Mouse (Mus musculus) forebrain, embryonic 14.5 days (tissue): ENCODE data around the gene Haao. TPM values are rescaled to one million over a fixed set of nuclear protein-coding genes. Genes with fewer than 3 reads are reported as not detected.

Experiments used
- ATAC-seq: fragments of 200-750 bp; cut with Nextera tagmentation; 2 replicates; pipeline ENCODE4 v1.8.0; 2017; ENCODE audit warnings: mild to moderate bottlenecking, moderate library complexity
- DNase-seq: peaks from one replicate; pipeline ENCODE4 v3.0.0-alpha.2; 2015; ENCODE audit warnings: low spot score
- H3K27ac ChIP-seq: fragments of 300-500 bp; sonication (generic); 2 replicates; pipeline ENCODE4 v1.5.1; 2014; ENCODE audit warnings: low read depth, mild to moderate bottlenecking, control low read depth, low read length, moderate library complexity
- H3K27me3 ChIP-seq: fragments of 300-500 bp; sonication (generic); replicated peaks from 2 replicates; pipeline ENCODE4 v1.6.1; 2014; ENCODE audit warnings: low read length, control low read depth, mixed read lengths; ENCODE audit not compliant: control insufficient read depth, insufficient read depth
- H3K36me3 ChIP-seq: fragments of 300-500 bp; sonication (generic); 2 replicates; pipeline ENCODE4 v1.6.1; 2014; ENCODE audit warnings: low read length, control low read depth; ENCODE audit not compliant: control insufficient read depth, insufficient read depth
- H3K4me1 ChIP-seq: fragments of 300-500 bp; sonication (generic); 2 replicates; pipeline ENCODE4 v1.6.1; 2014; ENCODE audit warnings: antibody characterized with exemption, low read length, control low read depth; ENCODE audit not compliant: control insufficient read depth, insufficient read depth
- H3K4me2 ChIP-seq: fragments of 300-500 bp; sonication (generic); 2 replicates; pipeline ENCODE4 v1.6.1; 2014; ENCODE audit warnings: mild to moderate bottlenecking, control low read depth, low read length
- H3K4me3 ChIP-seq: fragments of 300-500 bp; sonication (generic); 2 replicates; pipeline ENCODE4 v1.5.1; 2014; ENCODE audit warnings: low read depth, low read length, control low read depth
- H3K9ac ChIP-seq: fragments of 300-500 bp; sonication (generic); 2 replicates; pipeline ENCODE4 v1.6.1; 2014; ENCODE audit warnings: mild to moderate bottlenecking, low read length, control low read depth, moderate library complexity
- H3K9me3 ChIP-seq: fragments of 300-500 bp; sonication (generic); replicated peaks from 2 replicates; pipeline ENCODE4 v1.6.1; 2016; ENCODE audit warnings: low read length, control low read depth, mixed read lengths; ENCODE audit not compliant: control insufficient read depth
- WGBS: fragments of 180-500 bp; shearing (Covaris S2); extraction: QIAGEN DNeasy Blood & Tissue Kit; methylation state at CpG from one replicate; pipeline ENCODE4 v1.1.7; 2014; 5-methylcytosine and 5-hydroxymethylcytosine counted together
- polyA plus RNA-seq: library from polyadenylated mRNA; unstranded; fragments of >200 nt; fragmentation: Nextera tagmentation; extraction: Ambion mirVana; gene quantifications from 2 replicates; pipeline ENCODE4 v1.2.1, GENCODE M21; 2014

Gene Haao
- polyA plus RNA-seq, 1 experiment from 2014 or later, result 0.53 TPM

DNA sequence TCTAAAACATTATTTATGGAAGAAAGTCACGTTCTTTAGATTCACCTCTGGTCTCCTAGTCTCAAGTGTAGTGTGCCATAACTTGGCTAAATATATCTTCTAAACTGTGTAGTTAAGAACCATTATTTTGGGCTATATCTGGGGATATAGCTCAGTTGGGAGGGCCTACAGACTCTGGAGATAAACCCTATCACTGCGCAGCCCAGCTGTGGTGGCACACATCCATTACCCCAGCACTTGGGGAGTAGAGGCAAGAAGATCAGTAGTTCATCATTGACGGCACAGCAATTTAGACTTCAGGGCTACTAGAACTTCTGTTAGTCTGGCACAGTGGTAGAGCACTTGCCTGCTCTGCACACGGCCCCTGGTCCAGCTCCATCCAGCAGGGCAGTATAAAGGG is 34.7 kb downstream of the Haao start:
- no peak overlapping the region for H3K4me3 ChIP-seq
- ATAC-seq, result no peak
- H3K9ac ChIP-seq, result no peak overlapping the region
- no peak for DNase-seq
- 97% methylated on average over 4 of the region's 4 CpGs for WGBS
- H3K4me1 ChIP-seq, result no peaks in the 10 kb centered on the region
- no peak overlapping the region for H3K4me2 ChIP-seq
- H3K36me3 ChIP-seq, result no peaks in the 10 kb centered on the region
- no peak overlapping the region for H3K27ac ChIP-seq
- no peaks in the 10 kb centered on the region for H3K9me3 ChIP-seq
- H3K27me3 ChIP-seq, result no peaks in the 10 kb centered on the region

DNA sequence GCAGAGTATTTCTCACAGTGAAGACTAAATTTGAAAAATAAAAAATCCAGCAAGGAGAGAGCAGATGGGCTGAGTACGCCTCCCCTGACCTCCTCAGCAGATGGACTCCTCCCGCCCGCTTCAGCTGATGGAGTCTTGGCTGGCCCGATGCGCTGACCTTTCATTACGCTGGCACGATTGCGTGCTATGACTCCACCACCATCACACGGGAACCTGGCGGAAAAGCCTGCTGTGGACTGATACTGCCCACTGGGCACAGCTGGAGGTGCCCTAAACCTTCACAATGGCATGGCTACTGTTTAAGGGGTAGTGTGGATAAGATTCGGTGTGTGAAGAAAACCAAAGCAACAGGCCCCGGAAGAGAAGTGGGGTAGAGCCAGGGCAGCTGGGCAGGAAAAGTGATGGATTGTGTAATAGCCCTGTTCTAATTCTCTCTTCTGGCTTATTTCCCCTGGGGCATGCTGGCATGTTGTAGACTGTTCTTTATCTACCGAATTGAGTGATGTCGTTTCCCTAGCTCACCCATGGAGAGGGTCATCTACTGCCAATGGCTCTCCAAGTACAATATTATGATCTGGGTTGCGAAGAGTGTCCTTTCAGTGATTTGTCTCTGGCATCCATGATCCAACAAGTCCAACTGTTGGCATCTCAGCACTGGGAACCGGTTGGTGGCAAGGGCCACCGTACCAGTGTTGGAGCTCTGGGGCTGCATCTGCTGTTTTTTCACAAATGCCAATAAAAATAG is 35.4 kb downstream of the Haao start:
- H3K4me1 ChIP-seq, result no peaks in the 10 kb centered on the region
- no peak overlapping the region for H3K4me3 ChIP-seq
- no peak overlapping the region for H3K9ac ChIP-seq
- H3K27me3 ChIP-seq, result no peaks in the 10 kb centered on the region
- H3K27ac ChIP-seq, result no peak overlapping the region
- no peak for ATAC-seq
- WGBS, result 91% methylated on average over 17 of the region's 17 CpGs
- no peak overlapping the region for H3K4me2 ChIP-seq
- no peaks in the 10 kb centered on the region for H3K9me3 ChIP-seq
- DNase-seq, result no peak
- 0 out of 2 replicates have a peak, but pooled peaks cover under 1% of the 10 kb centered on the region for H3K36me3 ChIP-seq

- ATAC-seq (no peak), DNase-seq (no peak)
- Histone ChIP-seq H3K4me1 (no peaks in the 10 kb centered on the region), H3K4me3 (no peak overlapping the region), H3K27ac (no peak overlapping the region), H3K27me3 (no peaks in the 10 kb centered on the region), H3K9ac (no peak overlapping the region), H3K36me3 (peaks cover 10% of the 10 kb centered on the region; the same call in 1 of the 2 replicates), H3K4me2 (no peak overlapping the region), H3K9me3 (no peaks in the 10 kb centered on the region)
- WGBS, result 94% methylated on average over 5 of the region's 5 CpGs
These were observed 37.5 kb downstream of the Haao start for GRCm38 (mm10) chr17:83810285-83810684.

GRCm38 (mm10) chr17:83809197-83809829 is 38.5 kb downstream of the Haao start:
- Histone ChIP-seq H3K4me1 (no peaks in the 10 kb centered on the region), H3K4me2 (no peak overlapping the region), H3K27ac (no peak overlapping the region), H3K9ac (no peak overlapping the region), H3K36me3 (peaks cover 17% of the 10 kb centered on the region; the same call in 1 of the 2 replicates), H3K9me3 (no peaks in the 10 kb centered on the region), H3K27me3 (no peaks in the 10 kb centered on the region), H3K4me3 (no peak overlapping the region)
- no peak for DNase-seq
- ATAC-seq, result no peak
- 88% methylated on average over 17 of the region's 17 CpGs for WGBS

DNA sequence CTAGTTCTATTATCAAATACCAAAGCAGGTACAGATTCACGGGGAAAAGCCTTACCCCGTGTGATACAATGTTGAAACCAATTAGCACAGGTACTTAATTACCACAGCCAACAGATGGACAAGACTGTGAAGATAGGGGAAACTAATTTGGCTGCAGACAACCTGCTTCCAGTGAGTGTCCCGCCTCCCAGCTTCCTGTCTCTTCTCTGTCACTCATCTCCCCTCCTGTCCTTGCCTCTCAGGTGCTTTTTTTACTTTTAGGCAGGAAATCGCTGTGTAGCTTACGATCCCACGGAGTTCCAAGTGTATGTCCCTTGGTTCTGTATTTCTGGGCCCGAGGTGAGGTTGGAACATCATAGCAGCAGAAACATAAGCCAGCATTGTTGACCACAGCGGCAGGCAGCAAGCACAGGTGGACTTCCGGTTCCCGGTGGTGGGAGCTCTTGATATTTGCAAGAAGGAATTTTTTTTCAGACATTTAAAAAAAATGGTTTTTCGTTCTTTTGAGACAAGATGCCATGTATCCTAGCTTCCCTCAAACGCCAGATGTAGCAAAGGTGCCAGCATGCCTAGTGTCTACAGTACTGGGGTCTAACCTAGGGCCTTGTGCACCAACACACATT is 39.2 kb downstream of the Haao start:
- DNase-seq (no peak), ATAC-seq (no peak)
- 88% methylated on average over 12 of the region's 12 CpGs for WGBS
- Histone ChIP-seq H3K36me3 (peaks cover 17% of the 10 kb centered on the region; the same call in 1 of the 2 replicates), H3K4me1 (no peaks in the 10 kb centered on the region), H3K9ac (no peak overlapping the region), H3K27me3 (no peaks in the 10 kb centered on the region), H3K4me2 (no peak overlapping the region), H3K9me3 (no peaks in the 10 kb centered on the region), H3K4me3 (no peak overlapping the region), H3K27ac (no peak overlapping the region)

DNA sequence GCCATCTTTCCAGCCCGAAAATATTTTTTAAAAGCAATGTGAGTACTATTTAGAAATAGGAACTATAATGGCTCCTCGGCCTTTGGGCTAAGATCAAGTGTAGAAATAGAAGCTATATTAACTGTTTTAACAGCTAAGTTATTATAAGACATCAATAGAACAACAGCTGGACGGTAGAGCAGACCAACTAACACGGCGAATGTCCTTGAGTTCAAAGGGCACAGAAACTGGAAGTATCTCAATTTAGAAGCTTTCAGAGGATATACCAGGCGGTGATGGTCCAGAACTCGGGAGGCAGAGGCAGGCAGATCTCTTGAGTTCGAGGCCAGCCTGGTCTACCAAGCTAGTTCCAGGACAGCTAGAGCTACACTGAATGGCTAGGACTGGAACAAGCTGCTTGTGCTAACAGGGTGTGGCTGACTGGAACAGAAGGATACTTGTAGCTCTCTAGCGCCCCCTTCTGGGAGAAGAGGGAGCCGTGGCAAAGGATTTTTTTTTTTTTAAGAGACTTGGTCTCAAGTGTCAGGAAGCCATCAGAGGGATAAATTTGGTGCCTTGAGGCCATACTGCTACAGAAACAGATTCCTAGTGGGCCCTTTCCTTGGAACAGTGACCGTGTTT is 39.9 kb downstream of the Haao start:
- Histone ChIP-seq H3K36me3 (peaks cover 17% of the 10 kb centered on the region; the same call in 1 of the 2 replicates), H3K9me3 (no peaks in the 10 kb centered on the region), H3K27me3 (no peaks in the 10 kb centered on the region), H3K4me1 (no peaks in the 10 kb centered on the region), H3K9ac (no peak overlapping the region), H3K27ac (no peak overlapping the region), H3K4me3 (no peak overlapping the region), H3K4me2 (no peak overlapping the region)
- ATAC-seq, result no peak
- DNase-seq, result peak; percentile 75
- 77% methylated on average over 11 of the region's 11 CpGs for WGBS

DNA sequence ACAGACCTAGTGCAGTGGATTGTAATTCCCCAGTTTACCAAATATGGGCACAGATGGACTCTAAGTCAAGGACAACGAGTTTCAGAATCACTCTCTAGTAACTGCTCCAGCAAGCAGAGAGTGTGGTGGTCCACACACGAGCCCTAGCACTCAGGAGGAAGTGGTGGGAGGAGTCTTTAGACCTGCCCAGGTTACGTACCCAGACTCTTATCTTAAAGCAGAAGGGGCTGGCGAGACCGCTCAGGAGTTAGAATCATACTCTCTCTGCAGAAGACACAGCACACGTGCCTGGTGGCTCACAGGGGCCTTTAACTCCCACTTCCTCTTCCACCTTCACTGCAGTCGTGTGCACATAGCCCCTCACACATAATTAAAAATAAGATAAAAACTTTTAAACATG is 40.4 kb downstream of the Haao start:
- H3K4me1 ChIP-seq, result no peaks in the 10 kb centered on the region
- no peaks in the 10 kb centered on the region for H3K27me3 ChIP-seq
- H3K9ac ChIP-seq, result no peak overlapping the region
- 86% methylated on average over 7 of the region's 7 CpGs for WGBS
- DNase-seq, result no peak
- H3K27ac ChIP-seq, result no peak overlapping the region
- ATAC-seq, result no peak
- no peak overlapping the region for H3K4me3 ChIP-seq
- H3K4me2 ChIP-seq, result no peak overlapping the region
- H3K9me3 ChIP-seq, result no peaks in the 10 kb centered on the region
- peaks cover 17% of the 10 kb centered on the region; the same call in 1 of the 2 replicates for H3K36me3 ChIP-seq

DNA sequence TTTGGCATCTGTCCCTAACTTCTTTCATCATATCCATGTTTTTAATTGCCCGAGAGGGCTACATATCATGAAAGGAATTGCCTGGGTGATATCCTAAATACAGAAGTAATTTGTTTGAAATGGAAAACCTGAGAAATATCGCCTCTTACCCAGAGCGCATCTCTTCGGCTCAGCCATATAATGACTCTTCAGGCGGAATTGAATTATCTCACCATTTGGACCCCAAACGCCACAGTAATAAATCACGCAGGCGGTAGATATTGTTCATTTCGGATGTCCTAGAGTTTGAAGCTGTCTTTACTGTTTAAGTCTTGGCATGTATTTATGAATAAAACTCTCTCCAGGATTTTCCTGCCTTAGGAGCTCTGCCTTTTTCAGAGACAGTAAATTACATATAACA is 42.7 kb downstream of the Haao start:
- no peak for ATAC-seq
- Histone ChIP-seq H3K36me3 (peaks cover 17% of the 10 kb centered on the region; the same call in 1 of the 2 replicates), H3K4me2 (no peak overlapping the region), H3K27me3 (no peaks in the 10 kb centered on the region), H3K4me1 (no peaks in the 10 kb centered on the region), H3K4me3 (no peak overlapping the region), H3K27ac (no peak overlapping the region), H3K9ac (no peak overlapping the region), H3K9me3 (no peaks in the 10 kb centered on the region)
- no peak for DNase-seq
- 95% methylated on average over 9 of the region's 9 CpGs for WGBS
